Mouse (Mus musculus) testis, postnatal 10 days (tissue): ENCODE results near the gene Syngr1.
A peak's percentile ranks its signal among the peaks of the same experiment; 100 is the strongest.
"Not testable (repeated sequence)": the region's sequence is repeated elsewhere in the genome, so short reads cannot be mapped to it uniquely, and the experiment has no call there.

Source experiments
- DNase-seq: peaks from one replicate; pipeline ENCODE4 v3.0.0; 2021; ENCODE audit warnings: low spot score

The Syngr1 gene

GRCm38 (mm10) chr15:80115866-80116794 lies 25.0 kb downstream of the Syngr1 start:
- DNase-seq: peak; percentile 51

- DNase-seq: peak; percentile 56
These were observed 26.0 kb downstream of the Syngr1 start for GRCm38 (mm10) chr15:80117154-80117553.

- no peak for DNase-seq
These were observed 27.9 kb downstream of the Syngr1 start for GRCm38 (mm10) chr15:80119076-80119475.

GRCm38 (mm10) chr15:80121721-80122325 lies 30.7 kb downstream of the Syngr1 start:
- DNase-seq: no peak

- DNase-seq: not testable (repeated sequence)
These were observed 31.3 kb downstream of the Syngr1 start for GRCm38 (mm10) chr15:80122431-80122830.

- DNase-seq: no peak
These were observed 33.5 kb downstream of the Syngr1 start for GRCm38 (mm10) chr15:80124651-80125050.

- no peak for DNase-seq
These were observed 36.1 kb downstream of the Syngr1 start for GRCm38 (mm10) chr15:80127191-80127590.

GRCm38 (mm10) chr15:80129982-80130381 lies 38.8 kb downstream of the Syngr1 start:
- no peak for DNase-seq

- DNase-seq: no peak
These were observed 39.6 kb downstream of the Syngr1 start for GRCm38 (mm10) chr15:80130689-80131088.

- no peak for DNase-seq
These were observed 40.3 kb downstream of the Syngr1 start for GRCm38 (mm10) chr15:80131421-80131820.

- DNase-seq: no peak
These were observed 41.3 kb downstream of the Syngr1 start for GRCm38 (mm10) chr15:80132452-80132851.

GRCm38 (mm10) chr15:80132993-80133586 lies 42.0 kb downstream of the Syngr1 start, which contains the start of gene Tab1:
Gene Tab1 (plus strand): TSS chr15:80133127.
- peak; percentile 95 for DNase-seq

GRCm38 (mm10) chr15:80133682-80134449 lies 42.7 kb downstream of the Syngr1 start:
- no peak for DNase-seq

- DNase-seq: no peak
These were observed 43.3 kb downstream of the Syngr1 start for GRCm38 (mm10) chr15:80134450-80134847.

GRCm38 (mm10) chr15:80135499-80135898 lies 44.4 kb downstream of the Syngr1 start:
- no peak for DNase-seq

- no peak for DNase-seq
These were observed 45.5 kb downstream of the Syngr1 start for GRCm38 (mm10) chr15:80136645-80137044.

GRCm38 (mm10) chr15:80137945-80138791 lies 47.0 kb downstream of the Syngr1 start:
- no peak for DNase-seq

GRCm38 (mm10) chr15:80140302-80140701 lies 49.2 kb downstream of the Syngr1 start:
- no peak for DNase-seq

- DNase-seq: no peak
These were observed 49.7 kb downstream of the Syngr1 start for GRCm38 (mm10) chr15:80140878-80141277.

GRCm38 (mm10) chr15:80142130-80142529 lies 51.0 kb downstream of the Syngr1 start:
- DNase-seq: no peak

- DNase-seq: no peak
These were observed 52.6 kb downstream of the Syngr1 start for GRCm38 (mm10) chr15:80143760-80144159.
